Mouse (Mus musculus) cerebellum, adult 2 months (tissue): ENCODE data around the gene Pbld1. TPM values are rescaled to one million over a fixed set of nuclear protein-coding genes. Genes with fewer than 3 reads are reported as not detected.

Experiments used
- DNase-seq, 2 experiments: peaks; one replicate each; pipeline ENCODE4 v3.0.0; 2021
- H3K27ac ChIP-seq: fragments of 200-500 bp; 2 replicates; pipeline ENCODE4 v1.5.1; 2012; ENCODE audit warnings: low read length, control low read depth, inconsistent platforms; ENCODE audit not compliant: insufficient read depth
- H3K27me3 ChIP-seq: fragments of 200-500 bp; 2 replicates; pipeline ENCODE4 v1.6.1; 2012; ENCODE audit warnings: inconsistent platforms, mild to moderate bottlenecking, low read length, moderate library complexity; ENCODE audit not compliant: control insufficient read depth, insufficient read depth
- H3K4me1 ChIP-seq: fragments of 200-500 bp; 2 replicates; pipeline ENCODE4 v1.6.1; 2011; ENCODE audit warnings: low read length; ENCODE audit not compliant: control insufficient read depth, insufficient read depth
- H3K4me3 ChIP-seq: fragments of 200-500 bp; replicated peaks from 2 replicates; pipeline ENCODE3; 2011; ENCODE audit warnings: mild to moderate bottlenecking, low read depth, low read length, control low read depth; ENCODE audit not compliant: insufficient read depth
- CTCF ChIP-seq: fragments of 200-500 bp; IDR thresholded peaks from 2 replicates; pipeline ENCODE4 v1.5.1; 2011; ENCODE audit warnings: low read depth, mild to moderate bottlenecking, control low read depth, low read length, moderate library complexity, borderline replicate concordance; ENCODE audit not compliant: insufficient read depth
- POLR2A ChIP-seq: fragments of 200-500 bp; IDR thresholded peaks from 2 replicates; pipeline ENCODE4 v1.6.1; 2011; ENCODE audit warnings: low read length, control low read depth, borderline replicate concordance; ENCODE audit not compliant: insufficient read depth
- WGBS: fragments of 180-500 bp; shearing (Covaris S2); methylation state at CpG from one replicate; pipeline ENCODE4 v1.1.7; 2018; 5-methylcytosine and 5-hydroxymethylcytosine counted together
- polyA plus RNA-seq: library from polyadenylated mRNA; depleted of rRNA; stranded (reverse); fragments of >200 nt; gene quantifications from 2 replicates; pipeline ENCODE4 v1.2.3, GENCODE M21; 2012; rRNA removed

The Pbld1 gene
- polyA plus RNA-seq, result 0.32 and 0.47 TPM in 2 replicates

- WGBS, result 69% methylated on average over 2 of the region's 2 CpGs
- Histone ChIP-seq H3K27ac (no peak within 1 kb of the TSS), H3K27me3 (no peaks in the 10 kb centered on the region), H3K4me1 (no peaks in the 10 kb centered on the region), H3K4me3 (no peak within 1 kb of the TSS)
- TF ChIP-seq POLR2A, result no peak
- TF ChIP-seq CTCF, result no peak
- no peak for DNase-seq
These were observed at the start of gene Pbld1 for GRCm38 (mm10) chr10:63059862-63060261. Gene Pbld1 (plus strand): TSS chr10:63060162.

GRCm38 (mm10) chr10:63010268-63010667 lies 49.7 kb upstream of the Pbld1 start:
- no peak for TF ChIP-seq CTCF
- no peak overlapping the region for H3K4me3 ChIP-seq
- H3K27me3 ChIP-seq, result no peaks in the 10 kb centered on the region
- H3K4me1 ChIP-seq, result no peaks in the 10 kb centered on the region
- no peak for DNase-seq
- H3K27ac ChIP-seq, result no peak overlapping the region
- 78% methylated on average over 4 of the region's 4 CpGs for WGBS

GRCm38 (mm10) chr10:63011556-63011955 lies 48.4 kb upstream of the Pbld1 start:
- peak; percentile 45 to 58 for DNase-seq
- Histone ChIP-seq H3K27me3 (no peaks in the 10 kb centered on the region), H3K4me1 (no peaks in the 10 kb centered on the region), H3K27ac (no peak overlapping the region), H3K4me3 (no peak overlapping the region)
- no peak for TF ChIP-seq POLR2A
- no peak; the same call in 1 of the 2 replicates for TF ChIP-seq CTCF
- WGBS, result 54% methylated on average over 6 of the region's 6 CpGs

- WGBS, result 32% methylated on average over 3 of the region's 3 CpGs
- no peaks in the 10 kb centered on the region for H3K27me3 ChIP-seq
- H3K4me1 ChIP-seq, result no peaks in the 10 kb centered on the region
- no peak overlapping the region for H3K4me3 ChIP-seq
- H3K27ac ChIP-seq, result no peak overlapping the region
- DNase-seq, result no peak
- TF ChIP-seq POLR2A, result no peak
- no peak for TF ChIP-seq CTCF
These were observed 46.5 kb upstream of the Pbld1 start for GRCm38 (mm10) chr10:63013476-63013875.

GRCm38 (mm10) chr10:63014168-63014567 lies 45.8 kb upstream of the Pbld1 start:
- 82% methylated on average over 9 of the region's 9 CpGs for WGBS
- no peaks in the 10 kb centered on the region for H3K27me3 ChIP-seq
- no peaks in the 10 kb centered on the region; the same call in 1 of the 2 replicates for H3K4me1 ChIP-seq
- TF ChIP-seq CTCF, result no peak
- no peak for TF ChIP-seq POLR2A
- H3K4me3 ChIP-seq, result no peak overlapping the region
- H3K27ac ChIP-seq, result no peak overlapping the region
- no peak for DNase-seq

- no peak for TF ChIP-seq CTCF
- TF ChIP-seq POLR2A, result no peak
- Histone ChIP-seq H3K27ac (no peak overlapping the region), H3K4me3 (no peak overlapping the region), H3K27me3 (no peaks in the 10 kb centered on the region), H3K4me1 (no peaks in the 10 kb centered on the region; the same call in 1 of the 2 replicates)
- WGBS, result 59% methylated on average over 6 of the region's 6 CpGs
- no peak for DNase-seq
These were observed 40.7 kb upstream of the Pbld1 start for GRCm38 (mm10) chr10:63019304-63019703.

GRCm38 (mm10) chr10:63021702-63022101 lies 38.3 kb upstream of the Pbld1 start:
- H3K4me1 ChIP-seq, result no peaks in the 10 kb centered on the region; the same call in 1 of the 2 replicates
- H3K4me3 ChIP-seq, result peak overlapping the region; percentile 93
- WGBS, result 7% methylated on average over 4 of the region's 4 CpGs
- no peak for DNase-seq
- no peaks in the 10 kb centered on the region for H3K27me3 ChIP-seq
- TF ChIP-seq POLR2A, result no peak
- no peak for TF ChIP-seq CTCF
- H3K27ac ChIP-seq, result no peak overlapping the region

- Histone ChIP-seq H3K4me1 (no peaks in the 10 kb centered on the region; the same call in 1 of the 2 replicates), H3K4me3 (peak overlapping the region; percentile 93), H3K27me3 (no peaks in the 10 kb centered on the region), H3K27ac (peak overlapping the region; percentile 98)
- WGBS, result under 1% methylated on average over 27 of the region's 27 CpGs
- DNase-seq, result no peak
- TF ChIP-seq POLR2A (no peak), CTCF (no peak)
These were observed 37.3 kb upstream of the Pbld1 start for GRCm38 (mm10) chr10:63022541-63023120.
